Mouse (Mus musculus): ENCODE results near the gene Krt19. TPM values are rescaled to one million over a fixed set of nuclear protein-coding genes. Genes with fewer than 3 reads are reported as not detected.

The Krt19 gene
- total RNA-seq, 1 experiment from 2014 or later, result not detected

Other genes with a start within 250 kb of the Krt19 start
- gene Krtap31-1, start 240.7 kb downstream of the Krt19 start, total RNA-seq (2017), result not detected in 3 replicates
- gene Gm11565, start 233.9 kb downstream of the Krt19 start, total RNA-seq (2017), result not detected in 3 replicates
- gene Krtap31-2, start 212.4 kb downstream of the Krt19 start, total RNA-seq (2017), result not detected in 3 replicates
- gene Krtap9-5, start 200.2 kb downstream of the Krt19 start, total RNA-seq (2017), result not detected in 3 replicates
- gene Krtap29-1, start 169.6 kb downstream of the Krt19 start, total RNA-seq (2017), result not detected in 3 replicates
- gene Krtap16-1, start 162.1 kb downstream of the Krt19 start, total RNA-seq (2017), result not detected in 3 replicates
- gene Krtap17-1, start 154.7 kb downstream of the Krt19 start, total RNA-seq (2017), result not detected in 3 replicates
- not detected in 3 replicates for gene Krt33a, start 132.5 kb downstream of the Krt19 start, total RNA-seq (2017)
- gene Krt33b, start 118.8 kb downstream of the Krt19 start, total RNA-seq (2017), result not detected in 3 replicates
- not detected in 3 replicates for gene Krt34, start 107.1 kb downstream of the Krt19 start, total RNA-seq (2017)
- gene Krt31, start 98.1 kb downstream of the Krt19 start, total RNA-seq (2017), result not detected in 3 replicates
- gene Krt32, start 60.4 kb downstream of the Krt19 start, total RNA-seq (2017), result not detected in 3 replicates
- not detected in 3 replicates for gene Krt35, start 52.4 kb downstream of the Krt19 start, total RNA-seq (2017)
- not detected in 3 replicates for gene Krt36, start 43.0 kb downstream of the Krt19 start, total RNA-seq (2017)
- gene Krt13, start 27.1 kb downstream of the Krt19 start, total RNA-seq (2017), result not detected in 3 replicates
- not detected in 3 replicates for gene Krt15, start 12.7 kb downstream of the Krt19 start, total RNA-seq (2017)
- not detected in 3 replicates for gene Krt9, start 44.6 kb upstream of the Krt19 start, total RNA-seq (2017)
- not detected in 3 replicates for gene Krt14, start 58.9 kb upstream of the Krt19 start, total RNA-seq (2017)
- gene Krt16, start 100.2 kb upstream of the Krt19 start, total RNA-seq (2017), result not detected in 3 replicates
- not detected in 3 replicates for gene Krt17, start 112.4 kb upstream of the Krt19 start, total RNA-seq (2017)
- not detected in 3 replicates for gene Krt42, start 121.2 kb upstream of the Krt19 start, total RNA-seq (2017)
- 374 to 712 TPM (median 492 TPM) in 3 replicates for gene Eif1, start 171.2 kb upstream of the Krt19 start, total RNA-seq (2017)
- gene Gast, start 185.7 kb upstream of the Krt19 start, total RNA-seq (2017), result not detected in 3 replicates
- gene Hap1, start 207.5 kb upstream of the Krt19 start, total RNA-seq (2017), result 1.3 to 2.7 TPM in 2 of 3 replicates, not detected in the other
- 14.7 to 28.8 TPM (median 21.2 TPM) in 3 replicates for gene Jup, start 249.1 kb upstream of the Krt19 start, total RNA-seq (2017)

Measured in monocyte, adult 5-6 weeks (primary cell).